Mouse (Mus musculus): ENCODE measurements at regions not wholly inside any gene's neighbourhood (a gene's known extent, or its start where the extent isn't known, plus 50 kb on each side); places are given as distances from the start of the nearest gene placed in this dataset.

GRCm38 (mm10) chr19:48097363-48097762 lies 108.5 kb upstream of the Sorcs3 start:
- no peak for TF ChIP-seq CTCF (IDR thresholded peaks at IDR 0.05; ENCODE audit: control insufficient read depth, insufficient read depth, insufficient read length)
- TF ChIP-seq USF1 (IDR thresholded peaks at IDR 0.05; ENCODE audit: low read depth): no peak

All from C2C12 (cell line).